Mouse (Mus musculus): ENCODE data around the gene Ganab. TPM values are rescaled to one million over a fixed set of nuclear protein-coding genes. Genes with fewer than 3 reads are reported as not detected.
A peak's percentile ranks its signal among the peaks of the same experiment; 100 is the strongest.
"Not testable (repeated sequence)": the region's sequence is repeated elsewhere in the genome, so short reads cannot be mapped to it uniquely, and the experiment has no call there.

Ganab gene
- total RNA-seq (2021) (100 to 1,000 TPM; 172 to 199 TPM), polyA plus RNA-seq (2012; rRNA removed) (77.2 and 98.7 TPM in 2 replicates)
- long read RNA-seq, transcript Ganab-202 (24 exons, 3,788 nt) = major isoform, 23 of 56 reads
- long read RNA-seq, transcript Ganab-201 (25 exons, 3,860 nt) = minor isoform, 8 of 56 reads
- long read RNA-seq, partial matches to known transcripts = 13 of 56 reads
- long read RNA-seq, other reads (novel, unspliced or antisense) = 12 of 56 reads

DNA sequence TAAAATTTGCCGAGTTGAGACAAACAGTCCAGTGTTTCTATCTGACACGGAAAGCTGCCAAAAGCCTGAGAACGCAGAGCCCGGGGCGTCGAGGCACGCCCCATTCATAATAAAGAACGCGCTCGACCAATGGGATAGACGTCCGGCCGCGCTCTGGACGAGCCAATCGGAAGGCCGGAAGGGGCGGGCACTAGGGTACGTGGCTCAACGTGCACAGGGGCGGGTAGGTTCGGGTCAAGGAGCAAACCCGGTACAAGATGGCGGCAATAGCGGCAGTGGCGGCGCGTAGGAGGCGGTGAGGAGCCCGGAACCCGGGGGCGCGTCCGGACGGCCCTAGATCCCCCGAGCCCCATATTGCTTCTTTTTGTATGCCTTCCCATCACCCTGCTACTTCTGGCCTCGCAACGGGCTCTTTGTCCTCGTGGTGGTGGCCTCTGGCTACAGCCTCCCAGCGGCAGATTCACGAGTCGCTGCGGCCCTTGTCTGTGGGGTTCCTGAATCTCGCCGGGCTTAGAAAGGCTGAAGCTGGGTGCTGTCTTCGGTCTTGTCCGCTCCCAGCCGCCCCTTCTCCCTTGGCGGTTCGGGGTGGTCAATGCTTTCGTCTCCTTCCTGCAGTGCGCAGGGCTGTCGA is at the start of gene Ganab:
Gene Ganab, plus strand, starts transcription at position 207 of the 631 bp plus-strand sequence.
- peak; percentile 97 for DNase-seq

DNA sequence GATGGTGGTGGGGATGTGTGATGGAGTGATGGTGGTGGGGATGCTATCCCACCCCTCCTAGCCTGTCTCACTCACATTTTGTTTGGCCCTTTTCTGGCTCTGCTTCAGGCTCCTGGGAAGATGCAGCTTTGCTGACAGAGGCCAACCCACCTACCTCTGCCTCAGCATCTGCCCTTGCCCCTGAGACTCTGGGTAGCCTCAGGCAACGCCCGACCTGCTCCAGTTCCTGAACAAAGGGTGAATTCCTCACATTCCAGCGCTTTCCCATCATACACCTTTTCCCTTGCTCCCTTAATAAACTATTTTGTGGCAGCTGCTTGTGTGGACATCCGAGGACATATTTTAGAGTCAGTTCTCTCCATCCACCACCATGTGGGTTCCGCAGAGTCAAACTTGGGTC is 49.5 kb upstream of the Ganab start:
- no peak for DNase-seq

DNA sequence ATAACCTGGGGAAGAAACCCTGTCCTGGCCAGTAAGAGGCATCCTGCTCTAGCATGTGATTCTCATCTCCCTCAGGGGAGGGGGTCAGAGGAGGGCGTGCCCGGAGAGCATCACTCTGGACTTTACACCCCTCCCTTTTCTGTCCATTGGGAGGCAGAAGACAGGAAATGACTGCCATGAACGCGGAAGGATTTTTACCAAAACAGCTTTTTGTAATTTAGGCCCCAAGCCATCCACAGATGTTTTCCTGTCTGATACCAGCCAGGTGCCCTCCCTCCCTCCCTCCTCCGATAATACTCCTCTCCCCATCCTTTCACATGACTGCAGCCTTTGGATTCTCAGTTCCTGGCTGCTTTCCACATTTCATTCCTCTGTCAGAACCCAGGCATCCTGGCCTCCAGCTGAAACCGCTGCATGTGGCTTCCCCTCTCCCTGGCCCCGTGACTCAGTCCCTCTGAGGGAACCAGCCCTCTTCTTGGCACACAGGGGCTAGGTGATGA is 47.4 kb upstream of the Ganab start, which contains the start of gene Lrrn4cl:
Gene Lrrn4cl, plus strand, starts transcription at position 367 of the 500 bp plus-strand sequence.
- DNase-seq = peak; percentile 63

DNA sequence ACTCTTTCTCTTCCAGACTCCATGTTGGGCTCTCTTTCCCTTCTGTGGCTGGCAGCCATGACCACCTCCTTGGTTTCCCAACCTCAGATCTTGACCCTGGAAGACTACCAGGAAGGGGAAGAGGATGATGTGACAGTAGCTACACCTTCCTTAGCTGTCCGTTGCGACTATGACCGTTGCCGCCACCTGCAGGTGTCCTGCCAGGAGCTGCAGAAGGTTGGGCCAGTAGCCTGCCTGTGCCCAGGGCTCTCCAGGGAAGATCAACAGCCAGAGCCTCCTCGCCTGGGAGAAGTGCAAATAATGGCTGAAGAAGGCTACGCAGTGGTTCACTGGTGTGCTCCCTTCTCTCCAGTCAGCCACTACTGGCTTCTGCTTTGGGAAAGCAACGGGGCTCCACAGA is 46.2 kb upstream of the Ganab start:
- no peak for DNase-seq

DNA sequence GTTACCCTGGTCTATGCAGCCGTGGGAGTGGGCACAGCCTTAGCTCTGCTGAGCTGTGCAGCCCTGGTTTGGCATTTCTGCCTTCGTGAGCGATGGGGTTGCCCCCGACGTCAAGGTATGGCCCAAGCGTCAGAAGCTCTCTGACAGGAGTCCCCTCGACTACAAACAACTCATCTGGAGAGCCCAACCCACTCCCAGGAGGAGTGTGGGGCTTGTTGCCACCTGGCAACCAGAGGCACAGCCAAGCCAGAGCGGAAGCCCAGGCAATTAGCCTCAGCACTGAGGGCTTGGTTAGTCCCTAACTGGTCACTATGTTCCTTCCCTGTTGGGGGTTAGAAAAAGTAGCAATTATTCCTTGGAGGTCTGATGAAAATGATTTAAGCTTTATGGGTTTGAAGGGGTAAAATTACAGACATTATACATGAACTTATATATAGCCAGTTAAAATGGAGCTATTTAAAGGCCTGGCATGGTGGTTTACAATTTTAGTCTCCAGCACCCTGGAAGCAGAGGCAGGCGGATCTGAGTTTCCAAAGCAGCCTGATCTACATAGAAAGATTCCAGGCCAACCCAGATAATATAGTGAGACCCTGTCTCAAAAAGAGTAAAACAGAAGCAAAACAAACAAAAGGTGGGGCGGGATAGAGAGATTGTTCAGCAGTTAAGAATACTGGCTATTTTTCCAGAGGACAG is 45.5 kb upstream of the Ganab start:
- DNase-seq = no peak

DNA sequence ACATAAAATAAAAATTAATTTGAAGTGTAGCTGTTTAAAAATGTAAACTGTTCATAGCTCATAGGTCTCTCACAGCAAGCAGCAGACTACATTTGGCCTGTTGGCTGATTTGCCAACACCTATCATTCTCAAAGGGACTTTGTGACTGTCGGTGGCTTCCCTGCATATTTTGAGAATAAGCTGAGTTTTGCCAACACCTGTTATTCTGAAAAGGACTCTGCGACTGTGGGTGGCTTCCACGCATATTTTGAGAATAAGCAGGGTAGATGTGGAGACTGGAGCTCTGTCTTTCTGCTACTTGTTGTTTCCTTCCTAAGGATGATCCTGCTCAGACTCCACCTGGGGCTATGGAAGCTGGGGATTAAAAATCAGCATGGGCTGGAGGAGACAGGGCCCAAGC is 44.8 kb upstream of the Ganab start:
- DNase-seq = no peak

DNA sequence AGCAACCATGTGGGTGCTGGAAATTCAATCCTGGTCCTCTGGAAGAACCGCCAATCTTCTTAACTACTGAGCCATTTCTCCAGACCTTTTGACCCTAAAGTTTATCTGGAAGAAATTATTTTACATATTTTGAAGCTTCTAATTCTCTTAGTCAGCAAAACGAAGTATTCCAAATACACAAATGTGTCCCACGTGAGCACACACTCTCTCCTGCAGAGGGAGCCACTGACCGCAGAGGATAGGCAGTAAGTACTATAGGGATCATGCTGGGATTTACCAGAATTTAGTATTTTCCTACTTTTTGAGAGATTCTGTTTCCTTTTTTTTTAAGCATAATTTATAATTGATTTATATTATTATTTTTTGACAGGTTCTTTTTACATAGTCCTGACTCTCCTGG is 40.2 kb upstream of the Ganab start:
- DNase-seq = peak; percentile 60

DNA sequence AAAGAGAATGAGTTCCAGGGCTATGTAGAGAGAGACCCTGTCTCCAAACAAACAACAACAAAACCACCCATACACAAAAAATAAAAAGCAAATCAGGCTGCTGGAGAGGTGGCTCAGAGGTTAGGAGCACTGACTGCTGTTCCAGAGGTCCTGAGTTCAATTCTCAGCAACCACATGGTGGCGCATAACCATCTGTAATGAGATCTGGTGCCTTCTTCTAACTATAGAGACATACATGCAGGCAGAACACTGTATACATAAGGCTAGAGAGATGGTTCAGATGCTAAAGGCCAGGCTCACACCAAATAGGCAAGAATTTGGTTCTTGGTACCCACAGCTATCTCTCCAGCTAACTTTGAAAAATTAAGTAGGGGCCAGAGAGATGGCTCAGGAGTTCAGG is 38.9 kb upstream of the Ganab start:
- no peak for DNase-seq

DNA sequence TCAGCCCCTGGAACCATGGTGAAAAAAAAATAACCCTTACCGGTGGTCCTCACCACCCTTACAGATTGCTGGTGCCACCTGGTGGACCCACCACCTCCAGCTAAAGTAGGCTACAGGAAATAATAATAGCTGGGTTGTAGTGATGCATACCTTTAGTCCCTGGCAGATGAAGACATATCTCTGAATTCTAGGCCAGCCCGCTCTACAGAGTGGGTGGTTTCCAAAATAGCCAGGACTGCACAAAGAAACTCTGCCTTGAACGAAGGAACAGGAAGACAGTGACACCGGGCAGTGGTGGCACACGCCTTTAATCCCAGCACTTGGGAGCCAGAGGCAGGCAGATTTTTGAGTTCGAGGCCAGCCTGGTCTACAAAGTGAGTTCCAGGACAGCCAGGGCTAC is 33.6 kb upstream of the Ganab start:
- no peak for DNase-seq

DNA sequence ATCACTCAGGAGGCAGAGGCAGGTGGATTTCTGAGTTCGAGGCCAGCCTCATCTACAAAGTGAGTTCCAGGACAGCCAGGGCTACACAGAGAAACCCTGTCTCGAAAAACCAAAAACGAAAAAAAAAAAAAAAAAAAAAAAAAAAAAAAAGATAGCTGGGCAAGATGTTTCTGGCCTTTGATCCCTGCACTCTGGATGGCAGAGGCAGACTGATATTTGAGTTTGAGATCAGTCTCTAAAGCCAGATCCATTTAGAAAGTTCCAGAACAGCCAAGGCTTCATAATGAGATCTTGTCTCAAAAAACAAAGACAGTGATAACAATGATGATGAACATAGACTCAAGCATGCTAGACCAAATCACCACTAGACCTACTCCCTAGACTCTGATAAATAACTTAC is 27.5 kb upstream of the Ganab start:
- DNase-seq = not testable (repeated sequence)

DNA sequence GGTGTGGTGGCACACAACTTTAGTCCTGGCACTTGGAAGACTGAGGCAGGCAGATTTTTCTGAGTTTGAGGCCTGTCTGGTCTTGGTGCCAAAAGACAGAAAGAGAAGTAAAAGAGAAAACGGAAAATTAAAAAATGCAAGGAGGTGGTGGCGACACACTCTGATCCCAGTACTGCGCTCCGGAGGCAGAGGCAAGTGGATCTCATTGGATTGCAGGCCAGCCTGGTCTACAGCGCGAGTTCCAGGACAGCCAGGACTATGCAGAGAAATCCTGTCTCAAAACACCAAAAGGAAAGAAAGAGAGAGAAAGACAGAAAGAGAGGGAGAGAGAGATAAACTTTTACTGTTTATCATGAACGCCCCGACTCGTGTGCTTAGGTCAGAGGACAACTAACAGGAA is 27.0 kb upstream of the Ganab start:
- DNase-seq = no peak

DNA sequence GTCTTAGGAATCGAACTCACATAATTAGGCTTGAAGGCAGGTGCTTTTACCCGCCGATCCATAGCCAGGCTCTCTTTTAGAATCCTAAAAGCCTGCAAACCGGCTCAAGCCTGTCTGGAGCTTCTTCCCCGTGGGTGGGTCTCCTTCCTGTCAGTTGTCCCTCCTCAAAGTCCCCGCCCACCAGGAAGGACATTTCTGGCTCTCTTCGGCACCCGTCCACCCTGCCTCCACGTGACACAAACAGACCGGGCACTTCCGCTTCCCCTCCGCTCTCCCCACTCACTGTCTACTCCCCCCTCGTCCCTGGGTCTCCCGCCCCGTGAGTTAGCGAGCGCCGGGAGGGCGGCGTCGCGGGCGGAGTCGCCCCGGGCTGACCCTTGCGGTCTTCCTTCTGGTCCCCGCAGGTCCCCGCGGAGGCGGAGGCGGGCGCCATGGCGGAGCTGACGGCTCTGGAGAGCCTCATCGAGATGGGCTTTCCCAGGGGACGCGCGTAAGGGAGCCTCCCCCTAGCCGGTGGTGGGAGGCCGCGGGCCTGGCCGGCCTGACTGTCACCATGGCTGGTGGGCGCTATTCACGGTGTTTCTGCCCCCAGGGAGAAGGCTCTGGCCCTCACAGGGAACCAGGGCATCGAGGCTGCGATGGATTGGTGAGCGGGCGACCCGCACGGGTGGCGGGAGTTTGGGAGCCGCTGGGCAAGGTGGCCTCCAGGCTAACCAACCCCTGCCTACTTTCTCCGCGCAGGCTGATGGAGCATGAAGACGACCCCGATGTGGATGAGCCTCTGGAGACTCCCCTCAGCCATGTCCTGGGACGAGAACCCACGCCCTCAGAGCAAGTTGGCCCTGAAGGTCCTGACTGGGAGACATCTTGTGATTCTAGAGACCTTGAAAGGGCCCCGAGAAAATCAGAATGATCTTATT is 26.3 kb upstream of the Ganab start, which contains the start of gene Ubxn1:
Gene Ubxn1, plus strand, starts transcription at position 230 of the 920 bp plus-strand sequence.
- peak; percentile 99 for DNase-seq

DNA sequence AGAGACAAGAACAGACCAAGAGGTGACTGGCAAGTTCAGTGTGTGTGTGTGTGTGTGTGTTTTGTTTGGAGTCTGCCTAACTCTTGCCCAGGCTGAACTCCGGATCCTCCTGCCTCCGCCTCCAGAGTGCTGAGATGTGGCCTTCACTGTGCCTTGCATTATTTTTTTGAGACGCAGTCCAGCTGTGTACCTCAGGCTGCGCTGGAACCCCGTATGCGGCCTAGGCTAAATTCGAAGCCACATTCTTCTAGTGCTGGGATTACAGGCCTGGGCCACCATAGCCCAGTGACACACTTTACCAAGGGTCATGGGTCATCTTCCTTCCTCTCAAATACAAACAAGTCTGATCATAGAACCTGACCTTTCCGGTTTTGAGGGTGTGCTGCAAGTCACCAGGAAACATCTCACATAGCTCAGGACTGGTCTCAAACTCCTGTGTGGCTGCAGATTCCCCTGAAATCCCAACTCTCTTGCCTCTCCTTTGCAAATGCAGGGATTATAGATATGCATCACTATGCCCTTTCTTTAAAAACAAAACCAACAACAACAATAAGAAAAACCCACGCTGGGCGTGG is 25.5 kb upstream of the Ganab start:
- peak; percentile 36 for DNase-seq

DNA sequence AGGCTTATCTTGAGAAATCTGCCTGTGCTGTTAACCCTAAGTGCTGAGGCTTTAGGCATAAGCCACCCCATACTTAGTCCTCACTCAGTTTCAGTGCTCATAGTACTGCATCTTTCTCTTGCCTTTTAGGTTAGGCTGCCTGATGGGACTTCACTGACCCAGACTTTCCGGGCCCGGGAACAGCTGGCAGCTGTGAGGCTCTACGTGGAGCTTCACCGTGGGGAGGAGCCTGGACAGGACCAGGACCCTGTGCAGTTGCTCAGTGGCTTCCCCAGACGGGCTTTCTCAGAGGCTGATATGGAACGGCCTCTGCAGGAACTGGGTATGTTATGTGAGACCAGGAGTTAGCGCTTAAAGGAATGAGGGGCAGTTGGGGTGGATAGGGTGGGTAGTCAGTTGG is 22.8 kb upstream of the Ganab start:
- no peak for DNase-seq

DNA sequence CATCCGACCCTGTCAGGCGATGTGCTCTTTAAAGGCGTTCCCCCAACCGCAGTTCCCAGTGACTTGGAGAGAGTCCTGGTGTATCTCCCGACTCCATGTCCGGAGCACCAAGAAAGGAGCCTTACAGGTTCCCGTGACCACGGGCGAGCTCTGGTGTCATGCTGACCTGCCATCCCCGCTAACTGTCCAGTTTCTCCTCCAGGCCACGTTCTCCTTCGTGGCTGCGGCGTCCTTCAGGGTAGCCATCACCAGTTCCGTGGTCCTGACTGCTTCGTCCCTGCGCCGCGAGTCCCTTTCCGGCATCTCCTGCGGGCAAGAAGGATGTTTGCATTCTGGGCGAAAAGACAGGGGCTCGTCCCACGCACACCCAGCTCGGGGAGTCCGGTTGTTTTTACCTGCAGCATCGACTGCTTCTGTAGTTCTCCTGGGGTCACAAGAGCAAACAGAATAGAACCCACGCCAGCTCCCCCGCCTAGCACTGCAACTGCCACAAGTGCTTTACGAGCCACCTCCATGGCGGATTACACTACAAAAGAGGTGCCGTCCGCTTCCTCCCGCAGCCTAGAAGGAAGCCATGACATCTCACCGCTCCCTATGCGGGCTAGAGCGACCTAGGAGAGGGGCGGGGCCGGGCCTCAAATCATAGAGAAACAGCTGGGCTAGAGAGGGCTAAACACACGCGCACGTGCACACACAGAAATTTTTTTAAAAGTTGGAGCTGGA is 17.4 kb upstream of the Ganab start, which contains the start of gene Uqcc3:
Gene Uqcc3, minus strand, starts transcription at position 613 of the 723 bp plus-strand sequence.
- peak; percentile 94 for DNase-seq

DNA sequence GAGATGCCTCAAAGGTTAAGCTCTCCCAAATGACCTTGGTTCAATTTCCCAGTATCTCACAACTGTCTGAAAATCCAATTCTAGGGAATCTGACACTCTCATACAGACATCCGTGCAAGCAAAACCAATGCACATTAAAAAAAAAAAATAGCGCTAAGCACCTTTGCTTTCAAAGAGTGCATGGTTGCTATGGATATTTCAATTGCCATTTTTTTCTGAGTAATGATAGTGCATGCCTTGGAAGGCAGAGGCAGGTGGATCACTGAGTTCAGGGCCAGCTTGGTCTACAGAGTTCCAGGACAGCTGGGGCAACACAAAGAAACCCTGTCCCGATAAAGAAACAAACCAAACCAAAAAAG is 16.9 kb upstream of the Ganab start:
- no peak for DNase-seq

DNA sequence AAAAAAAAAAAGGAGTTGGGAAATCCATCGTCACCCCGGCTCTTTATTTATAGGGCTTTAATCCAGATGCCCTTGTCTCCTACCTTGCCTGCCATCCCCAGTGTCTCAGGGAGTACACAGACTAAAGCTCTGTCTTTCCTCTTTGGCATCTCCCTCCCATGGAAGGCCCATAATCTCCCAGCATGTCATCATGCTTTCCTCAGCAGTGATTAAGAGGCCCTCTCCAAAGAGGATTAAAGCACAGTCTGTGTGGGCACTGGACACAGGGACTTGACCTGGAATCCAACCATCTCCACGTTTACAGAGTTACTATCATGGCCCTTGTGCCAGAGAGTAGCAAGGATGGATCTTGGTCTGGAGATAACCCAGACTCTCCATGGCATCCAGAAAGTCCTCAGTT is 14.3 kb upstream of the Ganab start, which contains the start of the genes Lbhd1 and Gm49403:
Gene Lbhd1, plus strand, starts transcription at position 117 of the 400 bp plus-strand sequence.
Gene Gm49403, plus strand, starts transcription at position 315 of the 400 bp plus-strand sequence.
- no peak for DNase-seq

DNA sequence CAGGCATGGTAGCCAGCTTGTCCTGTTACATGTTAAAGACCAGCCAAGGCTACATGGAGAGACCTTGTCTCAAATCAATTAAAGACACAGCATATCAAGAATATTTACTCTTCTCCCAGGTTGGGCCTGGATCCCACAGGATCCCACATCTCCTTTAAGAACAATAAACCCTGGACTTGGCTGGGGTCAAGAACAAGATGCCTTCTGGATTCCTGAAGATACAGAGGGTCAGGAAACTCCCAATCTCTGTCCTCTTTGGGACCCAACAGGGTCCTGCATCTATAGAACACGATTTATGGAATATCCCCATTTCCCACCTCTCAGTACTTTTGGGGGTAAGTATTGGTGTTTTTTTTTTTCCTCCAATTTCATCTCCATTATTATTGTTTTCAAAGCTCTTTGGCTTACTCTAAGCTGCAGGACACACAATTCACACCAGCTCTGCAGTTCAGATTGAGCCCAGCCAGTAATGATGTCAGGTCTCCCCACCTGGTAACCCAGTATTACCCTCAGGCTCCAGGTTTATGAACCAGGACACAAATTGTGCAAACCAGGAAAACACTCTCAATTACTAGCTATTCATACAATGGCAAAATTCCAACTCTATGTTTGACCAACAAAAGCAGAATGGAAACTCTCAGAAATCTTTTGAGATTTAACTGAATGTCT is 10.8 kb upstream of the Ganab start:
- no peak for DNase-seq

DNA sequence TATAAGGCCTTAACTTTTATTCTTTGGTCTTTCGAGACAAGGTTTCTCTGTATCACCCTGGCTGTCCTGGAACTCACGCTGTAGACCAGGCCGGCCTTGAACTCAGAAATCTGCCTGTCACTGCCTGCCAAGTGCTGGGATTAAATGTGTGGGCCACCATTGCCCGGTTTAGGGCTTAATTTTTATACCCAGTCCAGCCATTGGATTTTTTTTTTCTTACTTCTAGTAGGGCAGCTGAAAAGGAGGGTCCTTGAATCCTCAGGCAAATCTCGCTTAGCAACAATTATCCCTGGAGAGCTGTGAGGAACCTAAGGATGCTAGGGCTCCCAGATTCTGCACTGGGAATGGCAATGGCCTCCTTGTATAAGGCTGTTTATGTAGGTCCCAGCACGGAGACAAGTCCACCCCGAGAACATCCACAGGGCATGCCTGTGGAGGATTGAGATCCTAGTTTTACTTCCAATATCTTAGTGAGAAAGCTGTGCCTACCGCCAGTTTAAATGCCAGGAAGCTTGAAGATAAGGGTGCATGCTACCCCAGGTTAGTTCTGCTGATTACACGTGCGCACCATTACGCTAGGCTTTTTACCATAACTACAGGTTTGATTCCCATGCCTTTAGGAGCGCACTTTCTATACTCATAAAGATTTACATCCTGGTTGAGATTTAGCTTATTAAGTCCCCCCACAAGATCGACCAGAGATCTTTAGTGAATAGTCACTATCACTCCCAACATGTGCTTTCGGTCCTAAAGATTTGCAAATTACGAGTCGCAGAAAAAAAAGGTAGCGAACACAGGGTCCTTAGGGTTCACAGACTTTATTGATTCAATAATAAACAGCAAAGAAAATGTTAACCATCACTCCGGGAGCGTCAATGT is 10.0 kb upstream of the Ganab start:
- DNase-seq = no peak

Data from adrenal gland, adult 2 months (tissue).